Mouse (Mus musculus): Measurements from ENCODE around the gene Nsfl1c. TPM values are rescaled to one million over a fixed set of nuclear protein-coding genes. Genes with fewer than 3 reads are reported as not detected.
A peak's percentile ranks its signal among the peaks of the same experiment; 100 is the strongest.

The Nsfl1c gene
- polyA plus RNA-seq, 1 experiment from 2014 or later = 291 TPM

- Histone ChIP-seq H3K36me3 (ENCODE audit: control insufficient read depth, insufficient read depth, low read length) (peaks cover 15% of the 10 kb centered on the region), H3K27ac (ENCODE audit: low read length) (no peak overlapping the region), H3K27me3 (ENCODE audit: control insufficient read depth, insufficient read depth, low read depth, low read length) (no peaks in the 10 kb centered on the region), H3K4me3 (ENCODE audit: low read depth, low read length) (no peak overlapping the region), H3K9me3 (replicated peaks; ENCODE audit: control insufficient read depth, low read length, poor library complexity, severe bottlenecking) (no peaks in the 10 kb centered on the region), H3K9ac (ENCODE audit: low read depth, low read length) (no peak overlapping the region), H3K4me1 (ENCODE audit: control insufficient read depth, insufficient read depth, low read length) (no peaks in the 10 kb centered on the region), H3K4me2 (ENCODE audit: low read length) (no peak overlapping the region)
- WGBS = 61% methylated on average over 4 of the region's 4 CpGs
- no peak for ATAC-seq
Measured at GRCm38 (mm10) chr2:151524324-151525041, 30.5 kb downstream of the Nsfl1c start.

GRCm38 (mm10) chr2:151525520-151525919, 31.5 kb downstream of the Nsfl1c start:
- no peak overlapping the region for H3K4me3 ChIP-seq (ENCODE audit: low read depth, low read length)
- no peak overlapping the region for H3K4me2 ChIP-seq (ENCODE audit: low read length)
- no peaks in the 10 kb centered on the region for H3K9me3 ChIP-seq (replicated peaks; ENCODE audit: control insufficient read depth, low read length, poor library complexity, severe bottlenecking)
- 78% methylated on average over 2 of the region's 2 CpGs for WGBS
- no peaks in the 10 kb centered on the region for H3K27me3 ChIP-seq (ENCODE audit: control insufficient read depth, insufficient read depth, low read depth, low read length)
- H3K4me1 ChIP-seq (ENCODE audit: control insufficient read depth, insufficient read depth, low read length) = no peaks in the 10 kb centered on the region
- ATAC-seq = no peak
- no peak overlapping the region for H3K27ac ChIP-seq (ENCODE audit: low read length)
- H3K9ac ChIP-seq (ENCODE audit: low read depth, low read length) = no peak overlapping the region
- peaks cover 11% of the 10 kb centered on the region for H3K36me3 ChIP-seq (ENCODE audit: control insufficient read depth, insufficient read depth, low read length)

- no peak overlapping the region for H3K4me3 ChIP-seq (ENCODE audit: low read depth, low read length)
- no peaks in the 10 kb centered on the region for H3K9me3 ChIP-seq (replicated peaks; ENCODE audit: control insufficient read depth, low read length, poor library complexity, severe bottlenecking)
- no peak overlapping the region for H3K9ac ChIP-seq (ENCODE audit: low read depth, low read length)
- 82% methylated on average over 1 of the region's 1 CpGs for WGBS
- H3K36me3 ChIP-seq (ENCODE audit: control insufficient read depth, insufficient read depth, low read length) = peaks cover 2% of the 10 kb centered on the region; the same call in 1 of the 2 replicates
- no peak overlapping the region for H3K27ac ChIP-seq (ENCODE audit: low read length)
- ATAC-seq = no peak
- no peak overlapping the region for H3K4me2 ChIP-seq (ENCODE audit: low read length)
- H3K27me3 ChIP-seq (ENCODE audit: control insufficient read depth, insufficient read depth, low read depth, low read length) = no peaks in the 10 kb centered on the region
- H3K4me1 ChIP-seq (ENCODE audit: control insufficient read depth, insufficient read depth, low read length) = no peaks in the 10 kb centered on the region
Measured at GRCm38 (mm10) chr2:151528066-151528465, 34.1 kb downstream of the Nsfl1c start.

GRCm38 (mm10) chr2:151529169-151529568, 35.2 kb downstream of the Nsfl1c start:
- no peak overlapping the region for H3K27ac ChIP-seq (ENCODE audit: low read length)
- no peak for ATAC-seq
- H3K4me1 ChIP-seq (ENCODE audit: control insufficient read depth, insufficient read depth, low read length) = no peaks in the 10 kb centered on the region
- H3K36me3 ChIP-seq (ENCODE audit: control insufficient read depth, insufficient read depth, low read length) = peaks cover 2% of the 10 kb centered on the region; the same call in 1 of the 2 replicates
- no peak overlapping the region for H3K4me3 ChIP-seq (ENCODE audit: low read depth, low read length)
- no peaks in the 10 kb centered on the region for H3K9me3 ChIP-seq (replicated peaks; ENCODE audit: control insufficient read depth, low read length, poor library complexity, severe bottlenecking)
- no peaks in the 10 kb centered on the region for H3K27me3 ChIP-seq (ENCODE audit: control insufficient read depth, insufficient read depth, low read depth, low read length)
- H3K9ac ChIP-seq (ENCODE audit: low read depth, low read length) = no peak overlapping the region
- H3K4me2 ChIP-seq (ENCODE audit: low read length) = no peak overlapping the region

GRCm38 (mm10) chr2:151530378-151531230, 36.6 kb downstream of the Nsfl1c start:
- Histone ChIP-seq H3K4me3 (ENCODE audit: low read depth, low read length) (no peak overlapping the region), H3K4me1 (ENCODE audit: control insufficient read depth, insufficient read depth, low read length) (no peaks in the 10 kb centered on the region), H3K9me3 (replicated peaks; ENCODE audit: control insufficient read depth, low read length, poor library complexity, severe bottlenecking) (no peaks in the 10 kb centered on the region), H3K36me3 (ENCODE audit: control insufficient read depth, insufficient read depth, low read length) (peaks cover 2% of the 10 kb centered on the region; the same call in 1 of the 2 replicates), H3K4me2 (ENCODE audit: low read length) (no peak overlapping the region), H3K27ac (ENCODE audit: low read length) (no peak overlapping the region), H3K27me3 (ENCODE audit: control insufficient read depth, insufficient read depth, low read depth, low read length) (no peaks in the 10 kb centered on the region), H3K9ac (ENCODE audit: low read depth, low read length) (no peak overlapping the region)
- 67% methylated on average over 8 of the region's 8 CpGs for WGBS
- ATAC-seq = no peak

- WGBS = 95% methylated on average over 6 of the region's 6 CpGs
- H3K36me3 ChIP-seq (ENCODE audit: control insufficient read depth, insufficient read depth, low read length) = no peaks in the 10 kb centered on the region
- no peak overlapping the region for H3K4me2 ChIP-seq (ENCODE audit: low read length)
- H3K4me1 ChIP-seq (ENCODE audit: control insufficient read depth, insufficient read depth, low read length) = no peaks in the 10 kb centered on the region
- H3K27me3 ChIP-seq (ENCODE audit: control insufficient read depth, insufficient read depth, low read depth, low read length) = no peaks in the 10 kb centered on the region
- ATAC-seq = no peak
- no peak overlapping the region for H3K4me3 ChIP-seq (ENCODE audit: low read depth, low read length)
- H3K27ac ChIP-seq (ENCODE audit: low read length) = no peak overlapping the region
- no peak overlapping the region for H3K9ac ChIP-seq (ENCODE audit: low read depth, low read length)
- no peaks in the 10 kb centered on the region for H3K9me3 ChIP-seq (replicated peaks; ENCODE audit: control insufficient read depth, low read length, poor library complexity, severe bottlenecking)
Measured at GRCm38 (mm10) chr2:151533632-151534031, 39.6 kb downstream of the Nsfl1c start.

GRCm38 (mm10) chr2:151535961-151536617, 42.1 kb downstream of the Nsfl1c start:
- H3K27ac ChIP-seq (ENCODE audit: low read length) = no peak overlapping the region
- H3K4me3 ChIP-seq (ENCODE audit: low read depth, low read length) = no peak overlapping the region
- 8% methylated on average over 1 of the region's 1 CpGs for WGBS

GRCm38 (mm10) chr2:151536618-151536974, 42.6 kb downstream of the Nsfl1c start:
- no peak overlapping the region for H3K9ac ChIP-seq (ENCODE audit: low read depth, low read length)
- H3K4me1 ChIP-seq (ENCODE audit: control insufficient read depth, insufficient read depth, low read length) = peaks cover 4% of the 10 kb centered on the region; the same call in 1 of the 2 replicates
- ATAC-seq = no peak
- H3K9me3 ChIP-seq (replicated peaks; ENCODE audit: control insufficient read depth, low read length, poor library complexity, severe bottlenecking) = no peaks in the 10 kb centered on the region
- no peaks in the 10 kb centered on the region for H3K27me3 ChIP-seq (ENCODE audit: control insufficient read depth, insufficient read depth, low read depth, low read length)
- no peaks in the 10 kb centered on the region for H3K36me3 ChIP-seq (ENCODE audit: control insufficient read depth, insufficient read depth, low read length)
- no peak overlapping the region for H3K4me2 ChIP-seq (ENCODE audit: low read length)
- H3K27ac ChIP-seq (ENCODE audit: low read length) = no peak overlapping the region
- no peak overlapping the region for H3K4me3 ChIP-seq (ENCODE audit: low read depth, low read length)
- 74% methylated on average over 5 of the region's 5 CpGs for WGBS

More at GRCm38 (mm10) chr2:151535961-151536617, 42.1 kb downstream of the Nsfl1c start:
- 0 out of 2 replicates have a peak, but pooled peaks have one; percentile 36 for ATAC-seq
- Histone ChIP-seq H3K4me1 (ENCODE audit: control insufficient read depth, insufficient read depth, low read length) (no peaks in the 10 kb centered on the region), H3K9me3 (replicated peaks; ENCODE audit: control insufficient read depth, low read length, poor library complexity, severe bottlenecking) (no peaks in the 10 kb centered on the region), H3K27me3 (ENCODE audit: control insufficient read depth, insufficient read depth, low read depth, low read length) (no peaks in the 10 kb centered on the region), H3K36me3 (ENCODE audit: control insufficient read depth, insufficient read depth, low read length) (no peaks in the 10 kb centered on the region), H3K9ac (ENCODE audit: low read depth, low read length) (no peak overlapping the region), H3K4me2 (ENCODE audit: low read length) (no peak overlapping the region)
